Mouse (Mus musculus) embryonic facial prominence, embryonic 15.5 days (tissue): ENCODE data around the gene Tbc1d9b. TPM values are rescaled to one million over a fixed set of nuclear protein-coding genes. Genes with fewer than 3 reads are reported as not detected.
A peak's percentile ranks its signal among the peaks of the same experiment; 100 is the strongest.

Experiments
- ATAC-seq: fragments of 200-750 bp; cut with Nextera tagmentation; 2 replicates; pipeline ENCODE4 v1.8.0; 2017; ENCODE audit warnings: low read depth, moderate TSS enrichment; ENCODE audit not compliant: insufficient number of reproducible peaks, low FRiP score, low TSS enrichment
- H3K27ac ChIP-seq: fragments of 300-500 bp; sonication (generic); replicated peaks from 2 replicates; pipeline ENCODE4 v1.5.1; 2015; ENCODE audit warnings: mild to moderate bottlenecking, inconsistent platforms
- H3K27me3 ChIP-seq: fragments of 300-500 bp; sonication (generic); 2 replicates; pipeline ENCODE4 v1.6.1; 2015; ENCODE audit warnings: inconsistent platforms
- H3K36me3 ChIP-seq: fragments of 300-500 bp; sonication (generic); 2 replicates; pipeline ENCODE4 v1.6.1; 2015; ENCODE audit warnings: mild to moderate bottlenecking, inconsistent platforms
- H3K4me1 ChIP-seq: fragments of 300-500 bp; sonication (generic); 2 replicates; pipeline ENCODE4 v1.6.1; 2015; ENCODE audit warnings: inconsistent platforms
- H3K4me2 ChIP-seq: fragments of 300-500 bp; sonication (generic); replicated peaks from 2 replicates; pipeline ENCODE4 v1.6.1; 2015; ENCODE audit warnings: mild to moderate bottlenecking, inconsistent platforms
- H3K4me3 ChIP-seq: fragments of 300-500 bp; sonication (generic); replicated peaks from 2 replicates; pipeline ENCODE4 v1.5.1; 2015; ENCODE audit warnings: mild to moderate bottlenecking, inconsistent platforms
- H3K9ac ChIP-seq: fragments of 300-500 bp; sonication (generic); 2 replicates; pipeline ENCODE4 v1.6.1; 2015; ENCODE audit warnings: inconsistent platforms
- H3K9me3 ChIP-seq: fragments of 300-500 bp; sonication (generic); replicated peaks from 2 replicates; pipeline ENCODE4 v1.6.1; 2016; ENCODE audit warnings: inconsistent platforms
- WGBS: fragments of 180-500 bp; shearing (Covaris S2); methylation state at CpG from one replicate; pipeline ENCODE4 v1.1.7; 2015; 5-methylcytosine and 5-hydroxymethylcytosine counted together
- polyA plus RNA-seq: library from polyadenylated mRNA; unstranded; fragments of >200 nt; fragmentation: Nextera tagmentation; extraction: Ambion mirVana; gene quantifications from 2 replicates; pipeline ENCODE4 v1.2.1, GENCODE M21; 2015

The Tbc1d9b gene
- polyA plus RNA-seq, 1 experiment from 2014 or later: 46.6 TPM

GRCm38 (mm10) chr11:50198916-50199315 is 67.7 kb downstream of the Tbc1d9b start:
- WGBS: 86% methylated on average over 2 of the region's 2 CpGs
- Histone ChIP-seq H3K27me3 (no peaks in the 10 kb centered on the region), H3K36me3 (peaks cover 64% of the 10 kb centered on the region)

DNA sequence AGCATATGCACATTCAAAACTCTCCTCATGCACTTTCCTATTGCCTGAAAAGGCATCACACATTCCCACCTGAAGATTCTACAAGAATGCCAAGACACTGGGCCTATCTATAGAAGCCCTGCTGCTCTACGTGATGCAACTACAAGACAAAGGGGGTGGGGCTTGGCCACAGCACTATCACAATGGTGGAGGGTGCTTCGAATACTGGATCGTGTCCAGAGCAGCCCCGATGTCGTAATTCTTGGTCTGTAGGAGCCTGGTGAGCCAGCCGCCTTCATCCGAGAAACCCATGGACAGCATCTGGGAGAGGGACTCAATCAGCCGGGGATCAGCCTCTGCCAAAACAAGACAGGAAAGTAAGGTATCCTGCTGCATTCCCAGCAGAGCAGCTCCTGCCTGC is 69.4 kb downstream of the Tbc1d9b start:
- Histone ChIP-seq H3K9ac (no peak overlapping the region), H3K4me2 (no peak overlapping the region), H3K4me3 (no peak overlapping the region), H3K27me3 (no peaks in the 10 kb centered on the region), H3K36me3 (peaks cover 81% of the 10 kb centered on the region), H3K27ac (no peak overlapping the region), H3K9me3 (no peaks in the 10 kb centered on the region), H3K4me1 (no peaks in the 10 kb centered on the region)
- 77% methylated on average over 8 of the region's 8 CpGs for WGBS
- no peak for ATAC-seq

More at GRCm38 (mm10) chr11:50198916-50199315, 67.7 kb downstream of the Tbc1d9b start:
- no peaks in the 10 kb centered on the region for H3K9me3 ChIP-seq
- no peak overlapping the region for H3K27ac ChIP-seq
- H3K4me2 ChIP-seq: no peak overlapping the region
- no peak for ATAC-seq
- H3K4me1 ChIP-seq: no peaks in the 10 kb centered on the region
- no peak overlapping the region for H3K4me3 ChIP-seq
- no peak overlapping the region for H3K9ac ChIP-seq

- ATAC-seq: no peak
- no peaks in the 10 kb centered on the region for H3K27me3 ChIP-seq
- H3K9me3 ChIP-seq: no peaks in the 10 kb centered on the region
- no peaks in the 10 kb centered on the region for H3K4me1 ChIP-seq
- no peak overlapping the region for H3K27ac ChIP-seq
- WGBS: 89% methylated on average over 3 of the region's 3 CpGs
- H3K9ac ChIP-seq: no peak overlapping the region
- no peak overlapping the region for H3K4me2 ChIP-seq
- H3K4me3 ChIP-seq: no peak overlapping the region
- H3K36me3 ChIP-seq: peaks cover 91% of the 10 kb centered on the region
Observed at GRCm38 (mm10) chr11:50201590-50201989, 70.4 kb downstream of the Tbc1d9b start.

DNA sequence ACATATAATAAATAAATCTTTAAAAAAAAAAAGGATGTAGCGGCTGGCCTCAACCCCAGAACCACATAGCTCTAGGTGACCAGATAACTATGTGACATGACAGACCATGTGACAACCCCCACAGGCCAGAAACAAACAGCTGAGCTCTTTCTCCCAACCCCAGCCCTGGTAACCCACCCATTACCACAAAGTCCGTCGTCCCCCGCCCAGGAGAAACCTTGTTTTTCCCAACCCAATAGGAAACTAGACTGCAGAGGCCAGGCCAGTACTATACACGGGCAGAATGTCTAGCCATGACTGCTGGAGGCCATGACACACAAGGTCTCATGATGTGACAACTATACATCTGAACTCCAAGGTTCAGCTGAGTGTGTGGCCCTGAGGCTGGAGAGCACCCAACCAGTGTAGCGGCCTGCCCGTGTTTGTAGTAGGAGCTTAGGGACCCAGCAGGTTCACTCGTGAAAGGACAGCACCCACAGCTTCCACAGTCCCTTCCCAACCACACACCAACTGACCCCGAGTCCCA is 72.2 kb downstream of the Tbc1d9b start:
- Histone ChIP-seq H3K9ac (no peak overlapping the region), H3K4me2 (no peak overlapping the region), H3K9me3 (no peaks in the 10 kb centered on the region), H3K27me3 (no peaks in the 10 kb centered on the region), H3K4me3 (no peak overlapping the region), H3K4me1 (peaks cover 5% of the 10 kb centered on the region; the same call in 1 of the 2 replicates), H3K27ac (no peak overlapping the region), H3K36me3 (peaks cover 94% of the 10 kb centered on the region)
- ATAC-seq: no peak
- 93% methylated on average over 9 of the region's 9 CpGs for WGBS

- H3K4me3 ChIP-seq: no peak overlapping the region
- 77% methylated on average over 3 of the region's 3 CpGs for WGBS
Observed at GRCm38 (mm10) chr11:50205434-50205833, 74.2 kb downstream of the Tbc1d9b start.

DNA sequence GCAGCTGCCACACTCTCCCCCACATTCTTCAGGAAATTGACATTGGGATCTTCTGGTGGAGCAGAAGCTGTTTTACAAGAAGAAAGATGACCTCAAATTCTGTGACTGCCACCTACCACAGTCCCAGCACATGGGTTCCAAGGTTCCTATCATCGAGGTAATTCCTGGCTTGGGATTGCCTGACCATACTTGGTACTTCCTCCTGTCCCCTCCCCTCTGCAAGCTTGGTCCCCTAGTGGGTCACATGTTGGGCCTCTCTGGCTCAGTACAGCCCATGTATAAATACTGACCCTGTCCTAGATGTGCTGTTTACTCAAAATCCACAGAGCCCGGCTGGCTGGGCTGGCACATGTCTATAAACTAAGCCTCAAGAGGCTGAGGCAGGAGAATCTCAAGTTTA is 74.8 kb downstream of the Tbc1d9b start:
- Histone ChIP-seq H3K27ac (no peak overlapping the region), H3K4me2 (no peak overlapping the region), H3K36me3 (peaks cover 69% of the 10 kb centered on the region), H3K9ac (no peak overlapping the region), H3K27me3 (no peaks in the 10 kb centered on the region), H3K4me1 (peaks cover 14% of the 10 kb centered on the region), H3K4me3 (no peak overlapping the region), H3K9me3 (no peaks in the 10 kb centered on the region)
- WGBS: 91% methylated on average over 2 of the region's 2 CpGs
- ATAC-seq: no peak

More at GRCm38 (mm10) chr11:50205434-50205833, 74.2 kb downstream of the Tbc1d9b start:
- Histone ChIP-seq H3K27me3 (no peaks in the 10 kb centered on the region), H3K4me1 (peaks cover 13% of the 10 kb centered on the region; the same call in 1 of the 2 replicates), H3K9ac (no peak overlapping the region), H3K36me3 (peaks cover 75% of the 10 kb centered on the region), H3K4me2 (no peak overlapping the region), H3K27ac (no peak overlapping the region), H3K9me3 (no peaks in the 10 kb centered on the region)
- no peak for ATAC-seq

GRCm38 (mm10) chr11:50207344-50207743 is 76.1 kb downstream of the Tbc1d9b start:
- 95% methylated on average over 14 of the region's 14 CpGs for WGBS
- Histone ChIP-seq H3K9ac (no peak overlapping the region), H3K9me3 (no peaks in the 10 kb centered on the region), H3K27me3 (no peaks in the 10 kb centered on the region), H3K4me1 (peaks cover 19% of the 10 kb centered on the region), H3K27ac (no peak overlapping the region), H3K36me3 (peaks cover 56% of the 10 kb centered on the region), H3K4me2 (no peak overlapping the region), H3K4me3 (no peak overlapping the region)
- ATAC-seq: no peak

- Histone ChIP-seq H3K4me2 (no peak overlapping the region), H3K27ac (no peak overlapping the region), H3K27me3 (no peaks in the 10 kb centered on the region), H3K36me3 (peaks cover 49% of the 10 kb centered on the region), H3K4me3 (no peak overlapping the region), H3K9me3 (no peaks in the 10 kb centered on the region), H3K9ac (no peak overlapping the region), H3K4me1 (peaks cover 19% of the 10 kb centered on the region)
- WGBS: 94% methylated on average over 5 of the region's 5 CpGs
- ATAC-seq: no peak
Observed at GRCm38 (mm10) chr11:50208039-50208438, 76.8 kb downstream of the Tbc1d9b start.

GRCm38 (mm10) chr11:50210101-50210504 is 78.9 kb downstream of the Tbc1d9b start:
- Histone ChIP-seq H3K4me1 (peaks cover 19% of the 10 kb centered on the region), H3K4me3 (peak overlapping the region; percentile 98), H3K27ac (peak overlapping the region; percentile 98), H3K27me3 (no peaks in the 10 kb centered on the region), H3K9ac (peak overlapping the region; percentile 96), H3K9me3 (no peaks in the 10 kb centered on the region), H3K4me2 (peak overlapping the region; percentile 50), H3K36me3 (peaks cover 30% of the 10 kb centered on the region)
- ATAC-seq: peak; percentile 93
- WGBS: under 1% methylated on average over 24 of the region's 24 CpGs

DNA sequence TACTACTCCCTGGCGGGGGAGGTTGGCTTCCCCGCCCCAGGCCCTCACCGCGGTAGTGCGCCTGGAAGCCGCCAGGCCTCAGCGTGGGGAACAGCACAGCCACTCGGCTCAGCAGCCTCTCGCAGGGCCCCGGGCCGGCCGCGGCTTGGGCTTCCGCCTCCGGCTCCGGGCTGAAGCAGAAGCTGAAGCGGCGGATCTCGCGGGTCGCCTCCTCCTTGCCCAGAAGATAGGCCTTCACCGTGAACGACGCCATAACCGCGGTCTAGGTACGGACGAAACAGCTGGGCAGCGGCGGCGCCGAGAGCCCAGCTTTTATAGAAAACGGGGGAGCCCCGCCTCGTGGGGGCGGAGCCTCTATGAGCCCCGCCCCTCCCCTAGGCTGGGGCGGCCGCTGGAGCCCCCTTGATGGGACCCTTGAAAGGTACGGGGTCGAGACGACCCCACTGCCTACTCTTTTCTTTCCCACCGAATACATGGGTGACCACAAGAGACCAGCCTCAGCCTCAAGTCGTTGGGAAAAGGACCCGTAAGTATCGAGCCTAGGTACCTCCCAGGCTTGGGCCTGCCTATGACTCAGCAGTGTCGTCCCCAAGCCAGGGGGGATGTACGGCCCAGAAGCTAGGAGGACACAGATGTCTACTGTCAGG is 79.4 kb downstream of the Tbc1d9b start, which contains the start of the genes Sqstm1 and Mgat4b:
Sqstm1 (minus strand) TSS at position 323 of the 647 bp plus-strand sequence.
Mgat4b (plus strand) TSS at position 386 of the 647 bp plus-strand sequence.
- Histone ChIP-seq H3K27ac (peak within 1 kb of the TSS; percentile 98), H3K4me2 (peak within 1 kb of the TSS; percentile 50), H3K9me3 (no peaks in the 10 kb centered on the region), H3K4me3 (peak within 1 kb of the TSS; percentile 98), H3K27me3 (no peaks in the 10 kb centered on the region), H3K9ac (peak within 1 kb of the TSS; percentile 96), H3K4me1 (peaks cover 23% of the 10 kb centered on the region), H3K36me3 (peaks cover 25% of the 10 kb centered on the region)
- under 1% methylated on average over 48 of the region's 48 CpGs for WGBS
- ATAC-seq: peak; percentile 74

GRCm38 (mm10) chr11:50211322-50212059 is 80.3 kb downstream of the Tbc1d9b start:
- 0 out of 2 replicates have a peak overlapping the region, but pooled peaks have one; percentile 98 for H3K27ac ChIP-seq
- 86% methylated on average over 3 of the region's 3 CpGs for WGBS

More at GRCm38 (mm10) chr11:50211322-50212059, 80.3 kb downstream of the Tbc1d9b start:
- Histone ChIP-seq H3K4me1 (peaks cover 32% of the 10 kb centered on the region), H3K36me3 (peaks cover 16% of the 10 kb centered on the region), H3K4me3 (peak overlapping the region; percentile 98), H3K9ac (peak overlapping the region; percentile 96; the same call in 1 of the 2 replicates), H3K27me3 (no peaks in the 10 kb centered on the region), H3K9me3 (no peaks in the 10 kb centered on the region), H3K4me2 (peak overlapping the region; percentile 50)
- no peak for ATAC-seq
